Mouse (Mus musculus): ENCODE results near the gene Gal3st1.

The Gal3st1 gene

GRCm38 (mm10) chr11:4031961-4032360 is 48.5 kb downstream of the Gal3st1 start:
- no peak for DNase-seq (ENCODE audit: low spot score)

GRCm38 (mm10) chr11:4033471-4033870 is 50.0 kb downstream of the Gal3st1 start:
- no peak for DNase-seq (ENCODE audit: low spot score)

GRCm38 (mm10) chr11:4034169-4034568 is 50.7 kb downstream of the Gal3st1 start:
- DNase-seq (ENCODE audit: low spot score) = no peak

- DNase-seq (ENCODE audit: low spot score) = no peak
Observed at GRCm38 (mm10) chr11:4035116-4035892, 51.9 kb downstream of the Gal3st1 start.

GRCm38 (mm10) chr11:4035916-4036315 is 52.5 kb downstream of the Gal3st1 start:
- DNase-seq (ENCODE audit: low spot score) = no peak

GRCm38 (mm10) chr11:4036365-4037084 is 53.1 kb downstream of the Gal3st1 start:
- no peak for DNase-seq (ENCODE audit: low spot score)

- no peak for DNase-seq (ENCODE audit: low spot score)
Observed at GRCm38 (mm10) chr11:4039951-4040350, 56.5 kb downstream of the Gal3st1 start.

- no peak for DNase-seq (ENCODE audit: low spot score)
Observed at GRCm38 (mm10) chr11:4041123-4041625, 57.7 kb downstream of the Gal3st1 start.

GRCm38 (mm10) chr11:4043081-4043480 is 59.6 kb downstream of the Gal3st1 start:
- DNase-seq (ENCODE audit: low spot score) = no peak

- no peak for DNase-seq (ENCODE audit: low spot score)
Observed at GRCm38 (mm10) chr11:4046526-4046925, 63.1 kb downstream of the Gal3st1 start.

GRCm38 (mm10) chr11:4047766-4048165 is 64.3 kb downstream of the Gal3st1 start:
- DNase-seq (ENCODE audit: low spot score) = no peak

GRCm38 (mm10) chr11:4048438-4048837 is 65.0 kb downstream of the Gal3st1 start:
- no peak for DNase-seq (ENCODE audit: low spot score)

Measured in spleen, adult 12 weeks (tissue).